Mouse (Mus musculus): ENCODE data around the gene Abca7.
A peak's percentile ranks its signal among the peaks of the same experiment; 100 is the strongest.

DNA sequence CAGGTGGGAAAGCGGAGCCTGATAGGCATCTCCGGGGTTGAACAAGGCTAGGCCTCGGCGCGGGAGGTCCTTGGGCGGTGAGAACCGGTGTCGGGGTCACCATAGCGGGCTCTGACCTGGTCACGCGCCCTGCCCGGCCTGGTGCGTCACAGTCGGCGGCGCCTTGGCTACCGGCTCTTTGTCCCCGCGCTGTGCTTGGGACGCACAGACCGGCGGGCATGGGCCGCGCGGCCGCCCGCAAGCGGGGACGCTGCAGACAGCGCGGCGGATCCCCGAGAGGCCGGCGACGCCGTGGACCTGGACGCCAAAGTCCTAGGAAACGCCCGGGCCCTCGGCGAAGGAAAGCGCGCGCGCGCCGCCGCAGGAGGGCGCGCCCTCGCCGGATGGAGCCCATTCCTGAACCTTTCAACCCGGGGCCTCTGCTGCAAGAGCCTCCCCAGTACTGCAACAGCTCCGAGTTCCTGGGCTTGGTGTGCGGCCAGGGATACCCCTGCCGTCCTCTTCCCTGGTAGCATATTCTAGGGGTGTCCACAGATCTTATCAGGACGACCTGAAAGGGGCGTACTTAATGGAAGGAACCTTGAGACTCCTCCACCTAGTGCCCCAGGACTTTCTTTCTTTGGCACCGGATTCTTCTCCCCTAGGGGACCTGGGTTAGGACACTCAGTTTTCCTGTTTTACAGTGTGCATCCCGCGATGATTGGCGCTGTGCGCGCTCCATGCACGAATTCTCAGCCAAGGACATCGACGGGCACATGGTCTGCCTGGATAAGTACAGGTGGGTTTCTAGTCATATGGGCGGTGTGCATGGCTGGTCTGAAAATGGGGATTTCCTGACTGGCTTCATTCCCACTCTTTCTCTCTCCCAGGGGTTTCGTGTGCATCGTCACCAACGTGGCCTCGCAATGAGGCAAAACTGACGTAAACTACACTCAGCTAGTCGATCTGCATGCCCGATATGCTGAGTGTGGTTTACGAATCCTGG, 57.8 kb downstream of the Abca7 start:
- peak; percentile 62 for TF ChIP-seq CTCF (IDR thresholded peaks at IDR 0.05; ENCODE audit: low read depth)
- no peak for TF ChIP-seq EP300 (IDR thresholded peaks at IDR 0.05; ENCODE audit: low read depth)
